Mouse (Mus musculus) bone marrow, adult 2 months (tissue): ENCODE data around the gene Rab4b. TPM values are rescaled to one million over a fixed set of nuclear protein-coding genes. Genes with fewer than 3 reads are reported as not detected.
A peak's percentile ranks its signal among the peaks of the same experiment; 100 is the strongest.

ENCODE experiments used
- H3K27ac ChIP-seq: fragments of 200-500 bp; 2 replicates; pipeline ENCODE4 v1.5.1; 2012; ENCODE audit warnings: low read depth, mild to moderate bottlenecking, control low read depth, inconsistent platforms, low read length; ENCODE audit not compliant: control insufficient read depth, poor library complexity, insufficient read depth
- H3K4me1 ChIP-seq: fragments of 200-500 bp; 2 replicates; pipeline ENCODE4 v1.6.1; 2011; ENCODE audit warnings: low read length; ENCODE audit not compliant: control insufficient read depth, insufficient read depth
- H3K4me3 ChIP-seq: fragments of 200-500 bp; replicated peaks from 2 replicates; pipeline ENCODE3; 2011; ENCODE audit warnings: mild to moderate bottlenecking, low read depth, low read length, control low read depth; ENCODE audit not compliant: control insufficient read depth
- CTCF ChIP-seq: fragments of 200-500 bp; IDR thresholded peaks from 2 replicates; pipeline ENCODE4 v1.5.1; 2011; ENCODE audit warnings: low read length, control low read depth; ENCODE audit not compliant: control insufficient read depth, insufficient read depth
- POLR2A ChIP-seq: fragments of 200-500 bp; IDR thresholded peaks from 2 replicates; pipeline ENCODE4 v1.6.1; 2011; ENCODE audit warnings: low read depth, mild to moderate bottlenecking, control low read depth, low read length, borderline replicate concordance; ENCODE audit not compliant: control insufficient read depth
- WGBS: fragments of 180-500 bp; shearing (Covaris S2); methylation state at CpG from one replicate; pipeline ENCODE4 v1.1.7; 2018; 5-methylcytosine and 5-hydroxymethylcytosine counted together
- polyA plus RNA-seq: library from polyadenylated mRNA; stranded (reverse); fragments of >200 nt; gene quantifications from 2 replicates; pipeline ENCODE4 v1.2.4, GENCODE M21; 2011; ENCODE audit warnings: low replicate concordance; ENCODE audit not compliant: missing spikeins, insufficient read depth, insufficient read length

The Rab4b gene
- polyA plus RNA-seq, 1 experiment = 73.7 TPM

GRCm38 (mm10) chr7:27218586-27218985, 39.9 kb upstream of the Rab4b start:
- no peak for TF ChIP-seq CTCF
- no peak for TF ChIP-seq POLR2A
- no peak overlapping the region for H3K4me3 ChIP-seq
- no peaks in the 10 kb centered on the region for H3K4me1 ChIP-seq
- H3K27ac ChIP-seq = no peak overlapping the region
- 78% methylated on average over 7 of the region's 7 CpGs for WGBS

- H3K27ac ChIP-seq = no peak overlapping the region
- H3K4me1 ChIP-seq = no peaks in the 10 kb centered on the region
- TF ChIP-seq CTCF (no peak), POLR2A (no peak)
- 70% methylated on average over 2 of the region's 2 CpGs for WGBS
- H3K4me3 ChIP-seq = no peak overlapping the region
Observed at GRCm38 (mm10) chr7:27212626-27213025, 33.9 kb upstream of the Rab4b start.

DNA sequence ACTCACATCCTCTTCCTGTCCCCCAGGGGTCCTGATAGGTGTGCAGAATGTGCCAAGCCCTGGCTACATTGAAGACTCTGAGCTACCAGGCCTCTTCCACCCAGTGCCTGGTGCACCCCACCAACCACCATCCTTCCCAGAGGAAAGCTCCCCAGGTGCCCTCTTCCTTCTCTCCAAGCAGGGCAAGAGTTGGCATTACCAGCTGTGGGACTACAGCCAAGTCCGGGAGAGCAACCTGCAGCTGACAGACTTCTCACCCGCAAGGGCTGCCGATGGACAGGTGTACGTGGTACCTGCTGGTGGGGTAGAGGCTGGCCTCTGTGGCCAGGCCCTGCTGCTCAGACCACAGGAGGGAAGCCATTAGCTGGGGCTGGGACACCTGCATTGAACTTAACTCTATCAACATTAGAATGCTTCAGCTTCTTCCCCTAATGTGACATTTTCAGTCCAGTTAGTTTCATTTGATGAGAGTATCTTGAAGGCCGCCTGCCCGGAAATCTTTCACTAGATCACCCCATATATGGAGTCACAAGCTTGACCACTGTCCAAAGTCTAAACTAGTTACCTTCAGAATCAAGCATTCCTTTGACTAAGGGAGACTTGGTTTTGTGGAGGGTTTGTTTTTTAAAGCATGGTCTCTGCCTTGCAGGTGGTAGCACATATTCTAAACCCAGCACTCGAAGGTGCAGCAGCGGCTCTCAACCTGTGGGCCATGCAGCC, 25.2 kb upstream of the Rab4b start:
- TF ChIP-seq POLR2A (no peak), CTCF (no peak)
- WGBS = 89% methylated on average over 8 of the region's 8 CpGs
- Histone ChIP-seq H3K4me1 (no peaks in the 10 kb centered on the region), H3K4me3 (no peak overlapping the region), H3K27ac (no peak overlapping the region)

GRCm38 (mm10) chr7:27198779-27199178, 20.1 kb upstream of the Rab4b start:
- Histone ChIP-seq H3K27ac (no peak overlapping the region), H3K4me3 (no peak overlapping the region), H3K4me1 (peaks cover 3% of the 10 kb centered on the region; the same call in 1 of the 2 replicates)
- 90% methylated on average over 8 of the region's 8 CpGs for WGBS
- no peak for TF ChIP-seq POLR2A

DNA sequence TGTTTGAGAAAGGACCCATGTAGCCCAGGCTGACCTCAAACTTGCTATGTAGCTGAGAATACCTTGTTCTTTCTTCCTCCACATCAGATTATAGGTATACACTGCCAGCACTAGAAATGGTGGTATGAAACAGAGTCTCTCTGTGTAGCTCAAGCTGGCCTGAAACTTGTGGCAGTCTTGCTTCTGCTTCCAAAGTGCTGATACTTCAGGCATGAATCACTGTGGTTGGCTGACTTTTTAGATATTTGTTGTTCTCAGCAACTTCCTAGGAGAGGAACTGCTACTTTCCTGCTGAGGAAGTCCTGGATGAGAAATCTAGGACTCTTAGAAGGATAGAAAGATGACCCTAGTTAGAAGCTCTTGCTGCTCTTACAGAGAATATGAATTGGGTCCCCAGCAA, 19.7 kb upstream of the Rab4b start:
- no peak overlapping the region for H3K4me3 ChIP-seq
- H3K4me1 ChIP-seq = peaks cover 3% of the 10 kb centered on the region; the same call in 1 of the 2 replicates
- no peak overlapping the region for H3K27ac ChIP-seq
- TF ChIP-seq CTCF (no peak), POLR2A (no peak)

DNA sequence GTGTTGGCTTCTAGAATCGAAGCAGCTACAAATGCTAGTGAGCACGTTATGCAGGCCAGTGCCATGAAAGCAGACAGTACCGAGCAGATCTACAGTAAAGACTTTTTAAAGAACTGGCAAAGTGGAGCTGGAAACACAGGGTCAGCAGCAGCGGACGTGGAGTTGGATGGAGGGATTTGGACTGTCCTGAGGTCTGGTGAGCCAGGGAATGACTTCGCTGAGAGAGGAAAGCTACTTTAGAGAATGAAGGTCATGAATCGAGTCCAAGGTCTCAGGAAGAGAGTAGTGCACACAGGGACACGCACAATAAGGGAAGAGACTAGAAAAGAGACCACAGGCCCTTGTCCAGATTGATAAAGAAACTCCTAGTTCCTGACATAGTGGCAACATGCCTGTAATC, 18.9 kb upstream of the Rab4b start:
- 86% methylated on average over 8 of the region's 8 CpGs for WGBS
- Histone ChIP-seq H3K27ac (no peak overlapping the region), H3K4me3 (no peak overlapping the region), H3K4me1 (peaks cover 3% of the 10 kb centered on the region; the same call in 1 of the 2 replicates)
- TF ChIP-seq POLR2A (no peak), CTCF (no peak)

DNA sequence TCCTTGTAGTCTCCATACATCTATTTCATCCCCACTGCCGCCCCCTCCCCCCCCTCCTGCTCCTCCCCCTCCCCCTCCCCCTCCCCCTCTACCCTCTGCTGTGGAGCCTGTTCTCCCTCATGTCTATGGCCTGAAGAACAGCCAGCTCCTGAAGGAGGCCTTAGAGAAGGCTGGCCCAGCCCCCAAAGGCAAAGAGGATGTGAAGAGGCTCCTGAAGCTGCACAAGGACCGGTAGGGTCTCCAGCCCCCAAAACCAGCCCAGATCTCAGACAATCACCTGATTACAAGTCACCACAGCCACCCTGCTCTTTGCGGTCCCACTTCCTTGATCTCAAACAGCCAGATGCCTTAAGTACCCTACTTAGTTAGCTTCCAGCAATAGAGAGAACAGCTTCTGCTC, 18.4 kb upstream of the Rab4b start:
- TF ChIP-seq CTCF (no peak), POLR2A (no peak)
- Histone ChIP-seq H3K27ac (no peak overlapping the region), H3K4me1 (peaks cover 3% of the 10 kb centered on the region; the same call in 1 of the 2 replicates), H3K4me3 (no peak overlapping the region)
- 73% methylated on average over 3 of the region's 3 CpGs for WGBS

- under 1% methylated on average over 64 of the region's 64 CpGs for WGBS
Observed at GRCm38 (mm10) chr7:27195681-27196611, 17.2 kb upstream of the Rab4b start, which contains the start of the genes BC024978 and Snrpa. BC024978 (plus strand) TSS chr7:27195781. Snrpa (minus strand) TSS chr7:27196271.

More at GRCm38 (mm10) chr7:27195681-27196611, 17.2 kb upstream of the Rab4b start, which contains the start of the genes BC024978 and Snrpa:
- peak within 1 kb of the TSS; percentile 94 for H3K27ac ChIP-seq
- H3K4me3 ChIP-seq = peak within 1 kb of the TSS; percentile 88
- TF ChIP-seq CTCF = no peak
- peak; percentile 72; the same call in 1 of the 2 replicates for TF ChIP-seq POLR2A
- peaks cover 3% of the 10 kb centered on the region; the same call in 1 of the 2 replicates for H3K4me1 ChIP-seq
